25 mouse cellular contexts compared by ENCODE assay signal in genomic region chr9:108484021-108484420, GRCm38 (mm10). TPM values are rescaled to one million over a fixed set of nuclear protein-coding genes. Genes with fewer than 3 reads are reported as not detected.
DNase-seq lines count a peak whose midpoint lies in the region; ATAC-seq and TF ChIP-seq lines count a peak whose summit lies in the region.
"Had no signal": no experiment of that assay in that cellular context is flagged by ENCODE, and none has a peak within 500 bp of the region (broad histone marks: within the 10 kb centered on the region; RNA-seq: fewer than 3 reads in every experiment).

No protein-coding gene starts in this region.

- no peak for ATAC-seq in heart, embryonic 12.5 days (ENCODE audit: insufficient number of reproducible peaks, low FRiP score)
- ATAC-seq: CD4-positive, CD25-positive, alpha-beta regulatory T cell, adult 4 months; forebrain, embryonic 14.5 days; forebrain, embryonic 16.5 days had no signal

- no peak for TF ChIP-seq POLR2A in kidney, adult 2 months (IDR thresholded peaks at IDR 0.05; ENCODE audit: low read depth, low read length)

- H3K36me3 ChIP-seq in heart, embryonic 12.5 days: peaks cover 76% of the 10 kb centered on the region
- H3K36me3 ChIP-seq in E14TG2a.4 (ENCODE audit: insufficient read depth, low read length): peaks cover 49% of the 10 kb centered on the region
- H3K36me3 ChIP-seq in kidney, adult 2 months (ENCODE audit: control insufficient read depth, insufficient read depth, low read length): no peaks in the 10 kb centered on the region

- WGBS in heart, embryonic 12.5 days: 94% methylated on average over 15 of the region's 15 CpGs
- 92% methylated on average over 15 of the region's 15 CpGs for WGBS in kidney, adult 2 months

- no peaks in the 10 kb centered on the region for H3K27me3 ChIP-seq in heart, embryonic 12.5 days (replicated peaks)
- H3K27me3 ChIP-seq in E14TG2a.4 (ENCODE audit: insufficient read depth, low read length): peaks cover 11% of the 10 kb centered on the region
- no peaks in the 10 kb centered on the region for H3K27me3 ChIP-seq in kidney, adult 2 months (replicated peaks; ENCODE audit: control insufficient read depth, insufficient read depth, low read length)
- H3K27me3 ChIP-seq: embryonic facial prominence, embryonic 13.5 days; embryonic facial prominence, embryonic 15.5 days; forebrain, embryonic 12.5 days had no signal

- peaks cover 26% of the 10 kb centered on the region for H3K4me1 ChIP-seq in heart, embryonic 12.5 days (replicated peaks)
- peaks cover 79% of the 10 kb centered on the region for H3K4me1 ChIP-seq in E14TG2a.4 (replicated peaks; ENCODE audit: low read depth, low read length)
- H3K4me1 ChIP-seq in kidney, adult 2 months (ENCODE audit: control insufficient read depth, insufficient read depth, low read length): 0 out of 2 replicates have a peak, but pooled peaks cover 5% of the 10 kb centered on the region

- no peak overlapping the region for H3K4me2 ChIP-seq in heart, embryonic 12.5 days
- H3K4me2 ChIP-seq: embryonic facial prominence, embryonic 13.5 days; embryonic facial prominence, embryonic 15.5 days; forebrain, embryonic 12.5 days had no signal

- TF ChIP-seq CTCF in gastrocnemius, adult 2 months (IDR thresholded peaks at IDR 0.05): no peak
- no peak for TF ChIP-seq CTCF in E14TG2a.4 (conservative IDR thresholded peaks at IDR 0.05; ENCODE audit: low read length)
- no peak for TF ChIP-seq CTCF in kidney, adult 2 months (conservative IDR thresholded peaks at IDR 0.05; ENCODE audit: insufficient read depth, insufficient read length, low read depth, low read length)

- no peaks in the 10 kb centered on the region for H3K9me3 ChIP-seq in heart, embryonic 12.5 days (replicated peaks)
- no peaks in the 10 kb centered on the region for H3K9me3 ChIP-seq in E14TG2a.4 (ENCODE audit: low read length)
- H3K9me3 ChIP-seq: embryonic facial prominence, embryonic 13.5 days; embryonic facial prominence, embryonic 15.5 days; forebrain, embryonic 10.5 days; forebrain, embryonic 12.5 days had no signal

- intact Hi-C loops in gastrocnemius, adult 2 months (cut with DNase I): no loop called here
- intact Hi-C loops in heart, postnatal 10 days (cut with DNase I): no loop called here

- no peak overlapping the region for H3K4me3 ChIP-seq in gastrocnemius, adult 2 months
- H3K4me3 ChIP-seq in heart, embryonic 12.5 days: no peak overlapping the region
- H3K4me3 ChIP-seq in E14TG2a.4 (replicated peaks; ENCODE audit: low read length): 0 out of 2 replicates have a peak overlapping the region, but pooled peaks have one; percentile 7
- no peak overlapping the region for H3K4me3 ChIP-seq in kidney, adult 2 months (ENCODE audit: insufficient read depth, low read depth, low read length)
- H3K4me3 ChIP-seq: embryonic facial prominence, embryonic 13.5 days; embryonic facial prominence, embryonic 15.5 days; erythroblast, embryonic 14.5 days; forebrain, embryonic 10.5 days; forebrain, embryonic 12.5 days had no signal

- peak; percentile 16 for DNase-seq in gastrocnemius, adult 2 months
- no peak for DNase-seq in gastrocnemius, postnatal 4 days (ENCODE audit: low spot score in 2 of 2)
- no peak for DNase-seq in heart, postnatal 10 days
- no peak for DNase-seq in kidney, adult 2 months
- DNase-seq: adrenal gland, adult 2 months; adrenal gland, postnatal 10 days; adrenal gland, postnatal 25 days; B cell, adult 2 months; cerebellum, adult 11 months; cerebellum, adult 18-20 months; cerebellum, adult 8-10 months; cerebellum, adult 9-11 months; cerebellum, postnatal 14 days; cerebellum, postnatal 36 days; embryo, embryonic 11 days had no signal

- H3K27ac ChIP-seq in gastrocnemius, adult 2 months: no peak overlapping the region
- no peak overlapping the region for H3K27ac ChIP-seq in heart, embryonic 12.5 days (ENCODE audit: poor library complexity, severe bottlenecking)
- no peak overlapping the region for H3K27ac ChIP-seq in kidney, adult 2 months (ENCODE audit: insufficient read depth, low read depth, low read length)
- H3K27ac ChIP-seq: embryonic facial prominence, embryonic 13.5 days; embryonic facial prominence, embryonic 15.5 days; forebrain, embryonic 10.5 days; forebrain, embryonic 12.5 days had no signal

- H3K9ac ChIP-seq in heart, embryonic 12.5 days: 0 out of 2 replicates have a peak overlapping the region, but pooled peaks have one; percentile 8
- H3K9ac ChIP-seq: embryonic facial prominence, embryonic 13.5 days; embryonic facial prominence, embryonic 15.5 days; forebrain, embryonic 12.5 days had no signal

RNA-seq across cellular contexts. Expression of gene Lamb2, which starts 4.5 kb away (rescaled TPM):
- 100 to 1,000 TPM; 104 to 171 TPM for total RNA-seq in gastrocnemius, adult 2 months (2021)
- total RNA-seq in gastrocnemius, postnatal 4 days (2021): 100 to 1,000 TPM; 180 to 191 TPM
- polyA plus RNA-seq in heart, embryonic 12.5 days (2016; fragmentation: Nextera tagmentation; extraction: Ambion mirVana): 67.2 and 68.6 TPM in 2 replicates
- 100 to 1,000 TPM; 284 to 331 TPM for total RNA-seq in heart, postnatal 10 days (2021)
- 80.4 and 89.1 TPM in 2 replicates for polyA plus RNA-seq in kidney, adult 2 months (2012; rRNA removed)

RNA-seq across cellular contexts. Expression of gene Usp19, which starts 6.4 kb away (rescaled TPM):
- total RNA-seq in gastrocnemius, adult 2 months (2021): 100 to 1,000 TPM; 124 TPM
- 100 to 1,000 TPM; 107 to 126 TPM for total RNA-seq in gastrocnemius, postnatal 4 days (2021)
- polyA plus RNA-seq in heart, embryonic 12.5 days (2016; fragmentation: Nextera tagmentation; extraction: Ambion mirVana): 78.0 and 84.2 TPM in 2 replicates
- total RNA-seq in heart, postnatal 10 days (2021): 100 to 1,000 TPM in 1 of 2 experiments, 10 to 100 TPM in 1; 98.4 to 103 TPM
- 107 and 137 TPM in 2 replicates for polyA plus RNA-seq in kidney, adult 2 months (2012; rRNA removed)

RNA-seq across cellular contexts. Expression of gene Klhdc8b, which starts 22.6 kb away (rescaled TPM):
- 1 to 10 TPM; 1.7 to 2.5 TPM for total RNA-seq in gastrocnemius, adult 2 months (2021)
- total RNA-seq in gastrocnemius, postnatal 4 days (2021): 10 to 100 TPM; 13.4 to 15.3 TPM
- polyA plus RNA-seq in heart, embryonic 12.5 days (2016; fragmentation: Nextera tagmentation; extraction: Ambion mirVana): 96.5 and 99.1 TPM in 2 replicates
- 10 to 100 TPM; 29.2 to 33.4 TPM for total RNA-seq in heart, postnatal 10 days (2021)
- polyA plus RNA-seq in kidney, adult 2 months (2012; rRNA removed): 35.0 and 35.8 TPM in 2 replicates

RNA-seq across cellular contexts. Expression of gene Qars, which starts 23.5 kb away (rescaled TPM):
- 10 to 100 TPM; 75.4 to 80.6 TPM for total RNA-seq in gastrocnemius, adult 2 months (2021)
- 10 to 100 TPM; 93.1 to 96.0 TPM for total RNA-seq in gastrocnemius, postnatal 4 days (2021)
- polyA plus RNA-seq in heart, embryonic 12.5 days (2016; fragmentation: Nextera tagmentation; extraction: Ambion mirVana): 70.1 and 73.1 TPM in 2 replicates
- 10 to 100 TPM; 84.4 to 86.3 TPM for total RNA-seq in heart, postnatal 10 days (2021)
- 175 and 188 TPM in 2 replicates for polyA plus RNA-seq in kidney, adult 2 months (2012; rRNA removed)

RNA-seq across cellular contexts. Expression of gene Ccdc71, which starts 23.7 kb away (rescaled TPM):
- total RNA-seq in gastrocnemius, adult 2 months (2021): 10 to 100 TPM; 15.0 to 17.7 TPM
- total RNA-seq in gastrocnemius, postnatal 4 days (2021): 10 to 100 TPM; 27.0 to 31.3 TPM
- polyA plus RNA-seq in heart, embryonic 12.5 days (2016; fragmentation: Nextera tagmentation; extraction: Ambion mirVana): 39.1 and 39.2 TPM in 2 replicates
- total RNA-seq in heart, postnatal 10 days (2021): 10 to 100 TPM; 27.7 to 31.3 TPM
- polyA plus RNA-seq in kidney, adult 2 months (2012; rRNA removed): 26.0 and 33.5 TPM in 2 replicates

Comparison
In these comparisons a context has a peak if more than half of its experiments do, and no peak if none do; other contexts are left out.
1. RNA of gene Klhdc8b, which starts 22.6 kb away (total RNA-seq): 29.2 to 33.4 TPM in heart, postnatal 10 days and 13.4 to 15.3 TPM in gastrocnemius, postnatal 4 days; 1.7 to 2.5 TPM in gastrocnemius, adult 2 months; every median in the first group is over 4 times any median in the second.